Mouse (Mus musculus) brown adipose tissue, adult 24 weeks (tissue): ENCODE data around the gene Olfr1287. TPM values are rescaled to one million over a fixed set of nuclear protein-coding genes. Genes with fewer than 3 reads are reported as not detected.

ENCODE experiments used
- H3K27ac ChIP-seq: fragments of 200-500 bp; replicated peaks from 2 replicates; pipeline ENCODE4 v1.5.1; 2012; ENCODE audit warnings: low read depth, mild to moderate bottlenecking, low read length
- H3K4me1 ChIP-seq: fragments of 200-500 bp; 2 replicates; pipeline ENCODE4 v1.6.1; 2012; ENCODE audit warnings: low read length, mixed read lengths; ENCODE audit not compliant: control insufficient read depth, insufficient read depth, insufficient read length
- H3K4me3 ChIP-seq: fragments of 200-500 bp; 2 replicates; pipeline ENCODE4 v1.5.1; 2012; ENCODE audit warnings: low read depth, mild to moderate bottlenecking, low read length, moderate library complexity; ENCODE audit not compliant: insufficient read depth
- polyA plus RNA-seq: library from polyadenylated mRNA; stranded (reverse); fragments of >200 nt; gene quantifications from 2 replicates; pipeline ENCODE4 v1.2.4, GENCODE M21; 2012; ENCODE audit not compliant: missing spikeins, insufficient read depth, insufficient read length

Olfr1287 gene
- polyA plus RNA-seq, result not detected in 2 replicates

DNA sequence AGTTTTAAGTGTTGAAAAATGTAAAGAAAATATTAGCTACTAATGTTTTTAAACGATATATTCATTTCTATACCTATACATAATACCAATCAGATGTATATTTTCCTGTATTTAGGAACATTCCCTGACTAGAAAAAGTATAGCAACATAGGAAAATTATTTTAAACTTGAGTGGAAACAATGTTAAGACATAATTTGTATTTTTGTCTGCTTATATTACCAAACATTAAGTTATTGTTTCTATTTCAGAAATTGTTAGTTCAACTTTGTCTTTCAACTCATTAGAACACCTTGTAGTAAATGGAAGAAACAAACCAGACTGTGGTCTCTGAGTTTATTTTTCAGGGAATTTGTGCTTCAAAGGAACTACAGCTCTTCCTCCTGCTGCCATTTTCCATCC lies at the start of gene Olfr1287:
Gene Olfr1287, plus strand, starts transcription at position 301 of the 400 bp plus-strand sequence.
- Histone ChIP-seq H3K4me3 (no peak within 1 kb of the TSS), H3K4me1 (no peaks in the 10 kb centered on the region), H3K27ac (no peak within 1 kb of the TSS)

- H3K4me1 ChIP-seq, result no peaks in the 10 kb centered on the region
- H3K27ac ChIP-seq, result no peak within 1 kb of the TSS
- no peak within 1 kb of the TSS for H3K4me3 ChIP-seq
These were observed 26.0 kb upstream of the Olfr1287 start, which contains the start of gene Olfr1286 for GRCm38 (mm10) chr2:111422931-111423330. Gene Olfr1286 (minus strand): TSS chr2:111423115.

GRCm38 (mm10) chr2:111473801-111474200 lies 24.9 kb downstream of the Olfr1287 start, which contains the start of gene Olfr1288:
Gene Olfr1288 (plus strand): TSS chr2:111474101.
- H3K4me3 ChIP-seq, result no peak within 1 kb of the TSS
- H3K4me1 ChIP-seq, result no peaks in the 10 kb centered on the region
- no peak within 1 kb of the TSS for H3K27ac ChIP-seq

GRCm38 (mm10) chr2:111480519-111480918 lies 31.6 kb downstream of the Olfr1287 start, which contains the start of gene Olfr1289:
Gene Olfr1289 (plus strand): TSS chr2:111480819.
- Histone ChIP-seq H3K27ac (no peak within 1 kb of the TSS), H3K4me3 (no peak within 1 kb of the TSS), H3K4me1 (no peaks in the 10 kb centered on the region)

GRCm38 (mm10) chr2:111493729-111494128 lies 44.8 kb downstream of the Olfr1287 start, which contains the start of gene Olfr1290:
Gene Olfr1290 (minus strand): TSS chr2:111493829.
- Histone ChIP-seq H3K4me1 (no peaks in the 10 kb centered on the region), H3K27ac (no peak within 1 kb of the TSS), H3K4me3 (no peak within 1 kb of the TSS)

DNA sequence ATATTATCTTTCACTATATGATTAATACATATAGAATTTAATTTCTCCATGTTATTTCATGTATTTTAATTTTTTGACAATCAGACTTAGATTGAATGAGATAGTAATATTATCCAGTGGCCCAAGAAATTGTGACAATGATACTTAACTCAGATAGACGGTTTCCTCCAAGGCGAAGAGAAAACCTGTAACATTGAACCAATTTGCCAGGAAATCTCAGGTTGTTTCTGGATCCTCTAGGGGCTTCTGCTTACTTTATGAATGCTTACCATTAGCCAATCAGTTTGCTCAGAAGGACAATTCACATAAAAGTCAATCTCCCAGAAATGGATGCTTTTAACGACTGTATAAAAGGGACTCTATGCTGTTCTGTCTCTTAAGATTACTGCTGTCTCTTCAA lies 47.9 kb downstream of the Olfr1287 start, which contains the start of gene Olfr1291-ps1:
Gene Olfr1291-ps1, plus strand, starts transcription at position 301 of the 400 bp plus-strand sequence.
- Histone ChIP-seq H3K27ac (no peak within 1 kb of the TSS), H3K4me3 (no peak within 1 kb of the TSS), H3K4me1 (no peaks in the 10 kb centered on the region)

Other genes starting within 250 kb of the Olfr1287 start
- not detected in 2 replicates for gene 4930430A15Rik, start 219.5 kb upstream of the Olfr1287 start, polyA plus RNA-seq
- not detected in 2 replicates for gene Olfr1275, start 213.9 kb upstream of the Olfr1287 start, polyA plus RNA-seq
- not detected in 2 replicates for gene Olfr1276, start 194.6 kb upstream of the Olfr1287 start, polyA plus RNA-seq
- gene Olfr1277, start 175.0 kb upstream of the Olfr1287 start, polyA plus RNA-seq, result not detected in 2 replicates
- gene Olfr1278, start 159.0 kb upstream of the Olfr1287 start, polyA plus RNA-seq, result not detected in 2 replicates
- gene Olfr1279, start 148.5 kb upstream of the Olfr1287 start, polyA plus RNA-seq, result not detected in 2 replicates
- gene Olfr1280, start 135.1 kb upstream of the Olfr1287 start, polyA plus RNA-seq, result not detected in 2 replicates
- not detected in 2 replicates for gene Olfr1281, start 122.6 kb upstream of the Olfr1287 start, polyA plus RNA-seq
- gene Olfr1282, start 113.1 kb upstream of the Olfr1287 start, polyA plus RNA-seq, result not detected in 2 replicates
- gene Olfr1283, start 82.4 kb upstream of the Olfr1287 start, polyA plus RNA-seq, result not detected in 2 replicates
- not detected in 2 replicates for gene Olfr1284, start 73.6 kb upstream of the Olfr1287 start, polyA plus RNA-seq
- gene Olfr1286, start 26.0 kb upstream of the Olfr1287 start, polyA plus RNA-seq, result not detected in 2 replicates
- not detected in 2 replicates for gene Olfr1288, start 25.0 kb downstream of the Olfr1287 start, polyA plus RNA-seq
- gene Olfr1289, start 31.7 kb downstream of the Olfr1287 start, polyA plus RNA-seq, result not detected in 2 replicates
- gene Olfr1290, start 44.7 kb downstream of the Olfr1287 start, polyA plus RNA-seq, result not detected in 2 replicates
- not detected in 2 replicates for gene Olfr1291-ps1, start 48.0 kb downstream of the Olfr1287 start, polyA plus RNA-seq
- not detected in 2 replicates for gene Olfr1293-ps, start 76.1 kb downstream of the Olfr1287 start, polyA plus RNA-seq
- gene Olfr1294, start 91.1 kb downstream of the Olfr1287 start, polyA plus RNA-seq, result not detected in 2 replicates
- gene Olfr1295, start 120.5 kb downstream of the Olfr1287 start, polyA plus RNA-seq, result not detected in 2 replicates
- gene Olfr1297, start 177.4 kb downstream of the Olfr1287 start, polyA plus RNA-seq, result not detected in 2 replicates
- gene Olfr1298, start 200.1 kb downstream of the Olfr1287 start, polyA plus RNA-seq, result not detected in 2 replicates
- gene Olfr1299, start 212.3 kb downstream of the Olfr1287 start, polyA plus RNA-seq, result not detected in 2 replicates